9 mouse cellular contexts compared by ENCODE assay signal in genomic region chr14:7964219-7964889, GRCm38 (mm10). TPM values are rescaled to one million over a fixed set of nuclear protein-coding genes. Genes with fewer than 3 reads are reported as not detected.
DNase-seq lines count a peak whose midpoint lies in the region; ATAC-seq lines count a peak whose summit lies in the region.
"Had no signal": no experiment of that assay in that cellular context is flagged by ENCODE, and none has a peak within 500 bp of the region (broad histone marks: within the 10 kb centered on the region; RNA-seq: fewer than 3 reads in every experiment).

No protein-coding gene starts in this region.

- 0 out of 2 replicates have a peak overlapping the region, but pooled peaks have one; percentile 44 for H3K27ac ChIP-seq in intestine, embryonic 14.5 days (ENCODE audit: low read depth)
- H3K27ac ChIP-seq in midbrain, embryonic 13.5 days: no peak overlapping the region
- H3K27ac ChIP-seq: macrophage had no signal

- 49% methylated on average over 11 of the region's 11 CpGs for WGBS in intestine, embryonic 14.5 days
- 58% methylated on average over 11 of the region's 11 CpGs for WGBS in midbrain, embryonic 13.5 days

- H3K36me3 ChIP-seq in intestine, embryonic 14.5 days (ENCODE audit: control insufficient read depth, insufficient read depth, low read length): no peaks in the 10 kb centered on the region
- no peaks in the 10 kb centered on the region for H3K36me3 ChIP-seq in midbrain, embryonic 13.5 days

- intact Hi-C loops in left cerebral cortex, postnatal 25 days (cut with DNase I): loop anchor here (1.0 to 5.0 kb wide), 4 partner anchors 33 to 382 kb away; no protein-coding TSS in a partner anchor

- ATAC-seq in frontal cortex, adult (ENCODE audit: low TSS enrichment): peak; percentile 86
- peak; percentile 74 for ATAC-seq in intestine, embryonic 14.5 days (replicated peaks; ENCODE audit: low FRiP score, low TSS enrichment, low read depth)
- peak; percentile 70 for ATAC-seq in midbrain, embryonic 13.5 days

- peaks cover 20% of the 10 kb centered on the region for H3K4me1 ChIP-seq in intestine, embryonic 14.5 days (replicated peaks; ENCODE audit: control insufficient read depth, insufficient read depth, low read length)
- no peaks in the 10 kb centered on the region; the same call in 1 of the 2 replicates for H3K4me1 ChIP-seq in midbrain, embryonic 13.5 days (replicated peaks)

- no peak overlapping the region for H3K4me3 ChIP-seq in intestine, embryonic 14.5 days (ENCODE audit: low read depth, low read length)
- H3K4me3 ChIP-seq in midbrain, embryonic 13.5 days (replicated peaks): no peak overlapping the region

- no peak overlapping the region for H3K9ac ChIP-seq in intestine, embryonic 14.5 days (ENCODE audit: low read length)
- no peak overlapping the region for H3K9ac ChIP-seq in midbrain, embryonic 13.5 days (replicated peaks)

- no peak overlapping the region for H3K4me2 ChIP-seq in intestine, embryonic 14.5 days (ENCODE audit: low read length)
- H3K4me2 ChIP-seq in midbrain, embryonic 13.5 days (replicated peaks): no peak overlapping the region

- no peaks in the 10 kb centered on the region for H3K27me3 ChIP-seq in intestine, embryonic 14.5 days (replicated peaks; ENCODE audit: control insufficient read depth, insufficient read depth, low read length)
- H3K27me3 ChIP-seq in midbrain, embryonic 13.5 days: no peaks in the 10 kb centered on the region

- H3K9me3 ChIP-seq in intestine, embryonic 14.5 days (ENCODE audit: control insufficient read depth, low read length): no peaks in the 10 kb centered on the region
- H3K9me3 ChIP-seq in midbrain, embryonic 13.5 days: no peaks in the 10 kb centered on the region

- peak; percentile 73 for DNase-seq in ovary, postnatal 14 days (ENCODE audit: low spot score)
- DNase-seq in ovary, postnatal 10 days (ENCODE audit: low spot score): no peak
- peak; percentile 53 for DNase-seq in cerebellum, adult 11-12 months
- DNase-seq in intestine, embryonic 14.5 days (ENCODE audit: low spot score): peak; percentile 85
- DNase-seq in left cerebral cortex, postnatal 25 days (ENCODE audit: low spot score in 2 of 2): peak; percentile 76 to 85
- DNase-seq in spleen, postnatal 10 days (ENCODE audit: low spot score in 2 of 2): peak; percentile 26 to 65

RNA-seq across cellular contexts. Expression of gene Gm45521, which starts 7.3 kb away (rescaled TPM):
- polyA plus RNA-seq in intestine, embryonic 14.5 days (2014; fragmentation: Nextera tagmentation; extraction: Ambion mirVana): 0.38 TPM in 1 of 2 replicates, not detected in the other
- total RNA-seq in left cerebral cortex, postnatal 25 days (2021): not detected
- polyA plus RNA-seq in midbrain, embryonic 13.5 days (2015; fragmentation: Nextera tagmentation; extraction: Ambion mirVana): 0.42 TPM in 1 of 2 replicates, not detected in the other
- polyA plus RNA-seq: macrophage had no signal

RNA-seq across cellular contexts. Expression of gene Dnase1l3, which starts 30.0 kb away (rescaled TPM):
- 1.1 TPM in 2 replicates for polyA plus RNA-seq in intestine, embryonic 14.5 days (2014; fragmentation: Nextera tagmentation; extraction: Ambion mirVana)
- total RNA-seq in left cerebral cortex, postnatal 25 days (2021): not detected
- polyA plus RNA-seq in midbrain, embryonic 13.5 days (2015; fragmentation: Nextera tagmentation; extraction: Ambion mirVana): 0.03 and 0.10 TPM in 2 replicates

RNA-seq across cellular contexts. Expression of gene Abhd6, which starts 38.3 kb away (rescaled TPM):
- polyA plus RNA-seq in intestine, embryonic 14.5 days (2014; fragmentation: Nextera tagmentation; extraction: Ambion mirVana): 15.5 and 19.5 TPM in 2 replicates
- total RNA-seq in left cerebral cortex, postnatal 25 days (2021): 10 to 100 TPM; 71.1 to 80.6 TPM
- 25.9 and 28.4 TPM in 2 replicates for polyA plus RNA-seq in midbrain, embryonic 13.5 days (2015; fragmentation: Nextera tagmentation; extraction: Ambion mirVana)
